Mouse (Mus musculus) kidney, embryonic 15.5 days (tissue): ENCODE measurements around the gene Megf8. TPM values are rescaled to one million over a fixed set of nuclear protein-coding genes. Genes with fewer than 3 reads are reported as not detected.

Experiments
- ATAC-seq: fragments of 200-750 bp; cut with Nextera tagmentation; replicated peaks from 2 replicates; pipeline ENCODE4 v1.8.0; 2017; ENCODE audit warnings: moderate TSS enrichment; ENCODE audit not compliant: low FRiP score
- H3K27ac ChIP-seq: fragments of 300-500 bp; sonication (generic); 2 replicates; pipeline ENCODE4 v1.5.1; 2015; ENCODE audit warnings: mild to moderate bottlenecking, inconsistent platforms
- H3K27me3 ChIP-seq: fragments of 300-500 bp; sonication (generic); 2 replicates; pipeline ENCODE4 v1.6.1; 2015; ENCODE audit warnings: inconsistent platforms
- H3K36me3 ChIP-seq: fragments of 300-500 bp; sonication (generic); 2 replicates; pipeline ENCODE4 v1.6.1; 2015; ENCODE audit warnings: inconsistent platforms
- H3K4me1 ChIP-seq: fragments of 300-500 bp; sonication (generic); 2 replicates; pipeline ENCODE4 v1.6.1; 2015; ENCODE audit warnings: inconsistent platforms
- H3K4me2 ChIP-seq: fragments of 300-500 bp; sonication (generic); 2 replicates; pipeline ENCODE4 v1.6.1; 2015; ENCODE audit warnings: moderate library complexity, mild to moderate bottlenecking, inconsistent platforms
- H3K4me3 ChIP-seq: fragments of 300-500 bp; sonication (generic); replicated peaks from 2 replicates; pipeline ENCODE4 v1.5.1; 2015; ENCODE audit warnings: mild to moderate bottlenecking, inconsistent platforms
- H3K9ac ChIP-seq: fragments of 300-500 bp; sonication (generic); 2 replicates; pipeline ENCODE4 v1.6.1; 2015; ENCODE audit warnings: mild to moderate bottlenecking, inconsistent platforms
- H3K9me3 ChIP-seq: fragments of 300-500 bp; sonication (generic); replicated peaks from 2 replicates; pipeline ENCODE4 v1.6.1; 2016; ENCODE audit warnings: inconsistent platforms
- WGBS: fragments of 180-500 bp; shearing (Covaris S2); methylation state at CpG from one replicate; pipeline ENCODE4 v1.1.7; 2015; ENCODE audit warnings: mixed read lengths; 5-methylcytosine and 5-hydroxymethylcytosine counted together
- polyA plus RNA-seq: library from polyadenylated mRNA; unstranded; fragments of >200 nt; fragmentation: Nextera tagmentation; extraction: Ambion mirVana; gene quantifications from 2 replicates; pipeline ENCODE4 v1.2.1, GENCODE M21; 2015

The Megf8 gene
- polyA plus RNA-seq, 1 experiment from 2014 or later, result 16.4 TPM

GRCm38 (mm10) chr7:25305956-25306613 is 10.9 kb upstream of the Megf8 start, which contains the start of gene Tmem145:
TSS of gene Tmem145 (plus strand) at chr7:25306106.
- no peaks in the 10 kb centered on the region for H3K36me3 ChIP-seq

DNA sequence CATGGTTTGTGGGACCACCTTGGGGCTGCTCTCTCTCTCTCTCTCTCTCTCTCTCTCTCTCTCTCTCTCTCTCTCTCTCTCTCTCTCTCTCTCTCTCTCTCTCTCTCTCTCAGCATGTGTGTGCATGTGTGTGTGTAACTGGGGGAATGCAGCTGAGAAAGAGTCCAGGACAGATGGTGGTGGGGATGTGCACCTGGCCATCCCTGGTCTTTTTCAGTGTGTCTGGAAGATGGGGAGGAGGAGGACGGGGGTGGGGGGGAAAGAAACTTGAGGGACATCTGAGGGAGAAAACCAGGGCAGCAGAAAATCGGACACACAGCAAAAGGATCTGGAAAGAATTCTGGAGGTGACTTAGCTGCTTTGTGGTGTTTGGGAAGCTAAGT is 10.4 kb upstream of the Megf8 start:
- no peaks in the 10 kb centered on the region for H3K36me3 ChIP-seq
- H3K9me3 ChIP-seq, result no peaks in the 10 kb centered on the region
- no peak for ATAC-seq
- peaks cover 33% of the 10 kb centered on the region for H3K27me3 ChIP-seq
- H3K4me2 ChIP-seq, result no peak overlapping the region
- H3K4me3 ChIP-seq, result peak overlapping the region; percentile 57; the same call in 1 of the 2 replicates
- H3K9ac ChIP-seq, result no peak overlapping the region
- 48% methylated on average over 2 of the region's 2 CpGs for WGBS
- H3K27ac ChIP-seq, result no peak overlapping the region
- H3K4me1 ChIP-seq, result peaks cover 10% of the 10 kb centered on the region

More at GRCm38 (mm10) chr7:25305956-25306613, 10.9 kb upstream of the Megf8 start, which contains the start of gene Tmem145:
- ATAC-seq, result peak; percentile 75
- peak within 1 kb of the TSS; percentile 57 for H3K4me3 ChIP-seq
- peak within 1 kb of the TSS; percentile 21; the same call in 1 of the 2 replicates for H3K9ac ChIP-seq
- under 1% methylated on average over 47 of the region's 47 CpGs for WGBS
- H3K27ac ChIP-seq, result no peak within 1 kb of the TSS
- peaks cover 28% of the 10 kb centered on the region for H3K27me3 ChIP-seq
- H3K4me1 ChIP-seq, result peaks cover 12% of the 10 kb centered on the region
- peak within 1 kb of the TSS; percentile 98 for H3K4me2 ChIP-seq
- H3K9me3 ChIP-seq, result no peaks in the 10 kb centered on the region

- H3K9me3 ChIP-seq, result no peaks in the 10 kb centered on the region
- no peak overlapping the region for H3K4me2 ChIP-seq
- H3K27me3 ChIP-seq, result peaks cover 51% of the 10 kb centered on the region
- 51% methylated on average over 17 of the region's 17 CpGs for WGBS
- no peak for ATAC-seq
- peaks cover 10% of the 10 kb centered on the region for H3K4me1 ChIP-seq
- no peak overlapping the region for H3K4me3 ChIP-seq
- H3K27ac ChIP-seq, result no peak overlapping the region
- no peak overlapping the region for H3K9ac ChIP-seq
- no peaks in the 10 kb centered on the region for H3K36me3 ChIP-seq
Measured at GRCm38 (mm10) chr7:25308702-25309318, 8.2 kb upstream of the Megf8 start.

GRCm38 (mm10) chr7:25309425-25309824 is 7.5 kb upstream of the Megf8 start:
- Histone ChIP-seq H3K9ac (no peak overlapping the region), H3K4me1 (peaks cover 11% of the 10 kb centered on the region), H3K27ac (no peak overlapping the region), H3K4me2 (no peak overlapping the region), H3K36me3 (no peaks in the 10 kb centered on the region), H3K4me3 (no peak overlapping the region), H3K9me3 (no peaks in the 10 kb centered on the region), H3K27me3 (peaks cover 57% of the 10 kb centered on the region)
- no peak for ATAC-seq
- 87% methylated on average over 9 of the region's 9 CpGs for WGBS

GRCm38 (mm10) chr7:25311193-25311592 is 5.8 kb upstream of the Megf8 start:
- H3K4me3 ChIP-seq, result no peak overlapping the region
- H3K4me2 ChIP-seq, result no peak overlapping the region
- H3K27ac ChIP-seq, result no peak overlapping the region
- no peaks in the 10 kb centered on the region for H3K9me3 ChIP-seq
- peaks cover 64% of the 10 kb centered on the region for H3K27me3 ChIP-seq
- H3K4me1 ChIP-seq, result peaks cover 20% of the 10 kb centered on the region
- H3K9ac ChIP-seq, result no peak overlapping the region
- WGBS, result 86% methylated on average over 11 of the region's 11 CpGs
- ATAC-seq, result no peak
- no peaks in the 10 kb centered on the region for H3K36me3 ChIP-seq

DNA sequence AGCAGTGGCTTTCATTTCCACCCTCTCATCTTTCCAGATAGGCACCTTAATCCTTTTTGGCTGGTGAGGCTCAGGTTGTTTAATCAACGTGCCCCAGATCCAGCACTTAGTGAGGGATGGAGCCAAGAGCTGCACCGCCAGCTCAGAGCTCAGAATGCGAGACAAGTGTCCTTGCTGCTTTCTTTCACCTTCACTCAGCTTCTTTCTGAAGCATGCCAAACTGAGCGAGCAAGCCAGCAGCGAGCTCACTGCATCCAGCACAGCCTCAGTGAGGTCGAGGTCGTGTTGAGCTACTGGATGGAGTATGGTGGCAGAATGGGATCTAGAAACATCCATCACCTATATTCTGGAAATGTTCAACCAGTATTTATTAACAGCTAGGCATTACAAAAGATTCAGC is 3.6 kb upstream of the Megf8 start:
- Histone ChIP-seq H3K4me3 (no peak overlapping the region), H3K4me2 (no peak overlapping the region), H3K4me1 (peaks cover 31% of the 10 kb centered on the region), H3K27ac (no peak overlapping the region), H3K9me3 (no peaks in the 10 kb centered on the region), H3K36me3 (no peaks in the 10 kb centered on the region), H3K9ac (no peak overlapping the region), H3K27me3 (peaks cover 57% of the 10 kb centered on the region)
- 54% methylated on average over 7 of the region's 7 CpGs for WGBS
- ATAC-seq, result no peak

GRCm38 (mm10) chr7:25314606-25315305 is 2.2 kb upstream of the Megf8 start:
- no peak for ATAC-seq
- Histone ChIP-seq H3K27me3 (peaks cover 53% of the 10 kb centered on the region), H3K27ac (no peak overlapping the region), H3K36me3 (peaks cover 3% of the 10 kb centered on the region; the same call in 1 of the 2 replicates), H3K9me3 (no peaks in the 10 kb centered on the region), H3K4me3 (peak overlapping the region; percentile 70), H3K9ac (peak overlapping the region; percentile 38), H3K4me1 (peaks cover 37% of the 10 kb centered on the region), H3K4me2 (peak overlapping the region; percentile 92)
- WGBS, result 2% methylated on average over 51 of the region's 51 CpGs

DNA sequence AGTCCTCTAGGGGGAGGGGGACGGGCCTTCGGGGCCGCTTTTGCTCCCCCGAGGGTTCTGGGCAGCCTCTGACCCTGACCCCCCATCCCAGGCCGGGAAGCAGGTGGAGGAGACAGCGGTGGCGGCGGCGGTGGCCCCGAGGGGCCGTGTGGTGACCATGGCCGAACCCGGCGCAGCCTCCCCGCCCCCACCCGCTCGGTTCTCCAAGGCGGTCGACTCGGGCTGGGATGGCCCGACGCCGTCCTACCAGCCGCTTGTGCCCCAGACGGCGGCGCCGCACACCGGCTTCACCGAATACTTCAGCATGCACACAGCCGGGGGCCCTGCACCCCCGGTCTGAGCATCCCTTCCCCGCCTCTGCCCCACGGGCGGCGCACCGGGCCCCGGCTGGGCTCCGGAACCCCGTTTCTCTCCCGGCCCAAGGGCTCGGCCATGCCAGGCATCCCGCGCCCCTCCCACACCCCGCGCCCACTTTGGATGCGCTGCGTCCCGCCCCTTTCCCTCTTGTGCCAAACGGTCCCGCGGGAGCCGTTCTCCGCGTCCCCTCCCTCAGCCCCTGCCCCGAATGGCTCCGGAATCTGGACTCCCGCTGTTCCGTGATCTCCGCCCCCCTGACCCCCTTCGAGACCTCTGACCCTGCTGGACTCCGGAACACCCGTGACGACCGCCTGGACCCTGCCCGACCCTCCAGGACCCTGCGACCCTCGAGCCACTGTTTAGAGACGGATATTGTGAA is 1.5 kb upstream of the Megf8 start:
- Histone ChIP-seq H3K9me3 (no peaks in the 10 kb centered on the region), H3K36me3 (peaks cover 3% of the 10 kb centered on the region; the same call in 1 of the 2 replicates), H3K27me3 (peaks cover 53% of the 10 kb centered on the region), H3K9ac (peak overlapping the region; percentile 38), H3K4me3 (peak overlapping the region; percentile 70), H3K4me1 (peaks cover 37% of the 10 kb centered on the region), H3K27ac (no peak overlapping the region), H3K4me2 (peak overlapping the region; percentile 92)
- ATAC-seq, result no peak
- under 1% methylated on average over 68 of the region's 69 CpGs for WGBS

GRCm38 (mm10) chr7:25317446-25317999 is 559 bp downstream of the Megf8 start:
- peaks cover 36% of the 10 kb centered on the region for H3K27me3 ChIP-seq
- H3K36me3 ChIP-seq, result peaks cover 3% of the 10 kb centered on the region; the same call in 1 of the 2 replicates
- peak overlapping the region; percentile 75 for H3K9ac ChIP-seq
- 9% methylated on average over 21 of the region's 21 CpGs for WGBS
- ATAC-seq, result no peak; the same call in 1 of the 2 replicates
- peak overlapping the region; percentile 91 for H3K27ac ChIP-seq
- peak overlapping the region; percentile 70 for H3K4me3 ChIP-seq
- peak overlapping the region; percentile 95 for H3K4me2 ChIP-seq
- H3K4me1 ChIP-seq, result peaks cover 50% of the 10 kb centered on the region
- H3K9me3 ChIP-seq, result no peaks in the 10 kb centered on the region

DNA sequence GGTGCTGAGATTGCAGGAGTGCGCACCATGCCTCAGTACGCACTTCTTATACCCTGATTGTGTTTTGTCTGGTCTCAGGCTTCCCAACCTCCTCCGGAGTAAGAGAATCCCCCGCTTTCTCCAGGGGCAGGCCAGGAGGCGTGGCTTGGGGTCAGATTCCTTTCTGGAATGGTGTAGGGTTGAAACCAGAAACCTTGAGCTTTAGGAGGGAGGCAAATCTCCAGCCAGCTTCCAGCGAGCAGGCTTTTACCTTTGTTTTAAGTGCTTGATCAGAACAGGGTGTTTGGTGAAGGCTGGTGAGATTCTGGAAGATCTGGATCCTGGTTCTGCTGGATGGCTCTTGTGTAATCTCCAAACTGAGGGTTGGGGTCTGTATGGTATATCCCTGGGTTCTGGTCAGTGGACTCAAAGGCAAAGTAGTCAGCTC is 5.1 kb downstream of the Megf8 start:
- Histone ChIP-seq H3K4me2 (peak overlapping the region; percentile 51), H3K9ac (peak overlapping the region; percentile 2; the same call in 1 of the 2 replicates), H3K9me3 (no peaks in the 10 kb centered on the region), H3K36me3 (peaks cover 3% of the 10 kb centered on the region), H3K4me3 (peak overlapping the region; percentile 21), H3K27me3 (no peaks in the 10 kb centered on the region), H3K4me1 (peaks cover 33% of the 10 kb centered on the region), H3K27ac (peak overlapping the region; percentile 98)
- ATAC-seq, result peak; percentile 89
- 8% methylated on average over 6 of the region's 6 CpGs for WGBS

DNA sequence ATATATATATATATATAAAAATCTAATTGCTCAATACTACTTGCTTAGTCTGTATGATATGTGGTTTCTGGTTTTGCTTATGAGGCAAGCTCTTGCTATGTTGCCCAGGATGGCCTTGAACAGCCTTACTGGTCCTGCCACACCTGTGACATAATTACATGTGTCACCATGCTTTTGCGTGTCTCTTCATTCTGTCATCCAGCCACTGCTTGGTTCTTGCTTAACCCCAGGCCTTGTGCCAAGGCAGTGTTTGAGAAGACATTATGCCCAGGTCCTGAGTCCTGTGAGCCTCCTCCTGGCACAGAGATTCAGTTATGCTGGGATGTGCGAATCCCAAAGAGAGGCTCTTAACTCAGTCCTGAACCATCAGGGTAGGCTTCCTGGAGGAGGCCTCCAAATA is 6.3 kb downstream of the Megf8 start:
- Histone ChIP-seq H3K36me3 (peaks cover 12% of the 10 kb centered on the region), H3K9ac (no peak overlapping the region), H3K4me1 (peaks cover 22% of the 10 kb centered on the region), H3K27me3 (no peaks in the 10 kb centered on the region), H3K4me2 (no peak overlapping the region), H3K4me3 (no peak overlapping the region), H3K27ac (0 out of 2 replicates have a peak overlapping the region, but pooled peaks have one; percentile 41), H3K9me3 (no peaks in the 10 kb centered on the region)
- ATAC-seq, result no peak
- WGBS, result 91% methylated on average over 2 of the region's 2 CpGs
